Mouse (Mus musculus): ENCODE data around the gene Cbx2.
A peak's percentile ranks its signal among the peaks of the same experiment; 100 is the strongest.

Gene Cbx2

GRCm38 (mm10) chr11:119058041-119058995, 35.6 kb downstream of the Cbx2 start:
- DNase-seq (ENCODE audit: low spot score in 2 of 2), result no peak

GRCm38 (mm10) chr11:119059256-119059655, 36.5 kb downstream of the Cbx2 start:
- no peak for DNase-seq (ENCODE audit: low spot score in 2 of 2)

- DNase-seq (ENCODE audit: low spot score in 2 of 2), result no peak
Observed at GRCm38 (mm10) chr11:119066841-119067240, 44.1 kb downstream of the Cbx2 start.

- DNase-seq (ENCODE audit: low spot score in 2 of 2), result no peak
Observed at GRCm38 (mm10) chr11:119072239-119072638, 49.5 kb downstream of the Cbx2 start.

- DNase-seq (ENCODE audit: low spot score in 2 of 2), result no peak
Observed at GRCm38 (mm10) chr11:119072986-119073385, 50.2 kb downstream of the Cbx2 start.

GRCm38 (mm10) chr11:119073876-119074433, 51.2 kb downstream of the Cbx2 start:
- no peak for DNase-seq (ENCODE audit: low spot score in 2 of 2)

GRCm38 (mm10) chr11:119075805-119076204, 53.0 kb downstream of the Cbx2 start:
- no peak for DNase-seq (ENCODE audit: low spot score in 2 of 2)

- DNase-seq (ENCODE audit: low spot score in 2 of 2), result no peak
Observed at GRCm38 (mm10) chr11:119077755-119078154, 55.0 kb downstream of the Cbx2 start.

- DNase-seq (ENCODE audit: low spot score in 2 of 2), result peak in 1 of 2 experiments; percentile 74
Observed at GRCm38 (mm10) chr11:119078691-119079444, 56.1 kb downstream of the Cbx2 start.

- DNase-seq (ENCODE audit: low spot score in 2 of 2), result no peak
Observed at GRCm38 (mm10) chr11:119079445-119079837, 56.7 kb downstream of the Cbx2 start.

GRCm38 (mm10) chr11:119080461-119081147, 57.8 kb downstream of the Cbx2 start:
- DNase-seq (ENCODE audit: low spot score in 2 of 2), result no peak
